Mouse (Mus musculus) liver, embryonic 16.5 days (tissue): ENCODE results near the gene Rasgrp2. TPM values are rescaled to one million over a fixed set of nuclear protein-coding genes. Genes with fewer than 3 reads are reported as not detected.

Source experiments
- ATAC-seq: fragments of 200-750 bp; cut with Nextera tagmentation; 2 replicates; pipeline ENCODE4 v1.8.0; 2017; ENCODE audit warnings: low read depth, mild to moderate bottlenecking, moderate number of reproducible peaks, moderate library complexity
- H3K27ac ChIP-seq: fragments of 300-500 bp; sonication (generic); 2 replicates; pipeline ENCODE4 v1.5.1; 2014; ENCODE audit warnings: mild to moderate bottlenecking, low read length
- H3K27me3 ChIP-seq: fragments of 300-500 bp; sonication (generic); 2 replicates; pipeline ENCODE4 v1.6.1; 2014; ENCODE audit warnings: low read depth, low read length, mixed read lengths; ENCODE audit not compliant: control insufficient read depth, insufficient read depth
- H3K36me3 ChIP-seq: fragments of 300-500 bp; sonication (generic); 2 replicates; pipeline ENCODE4 v1.6.1; 2014; ENCODE audit warnings: mild to moderate bottlenecking; ENCODE audit not compliant: control insufficient read depth, insufficient read depth
- H3K4me1 ChIP-seq: fragments of 300-500 bp; sonication (generic); 2 replicates; pipeline ENCODE4 v1.6.1; 2014; ENCODE audit warnings: low read depth, low read length, mixed read lengths; ENCODE audit not compliant: control insufficient read depth
- H3K4me2 ChIP-seq: fragments of 300-500 bp; sonication (generic); 2 replicates; pipeline ENCODE4 v1.6.1; 2014; ENCODE audit warnings: low read depth, low read length, mixed read lengths
- H3K4me3 ChIP-seq: fragments of 300-500 bp; sonication (generic); 2 replicates; pipeline ENCODE4 v1.5.1; 2014; ENCODE audit warnings: low read depth, mild to moderate bottlenecking, low read length
- H3K9ac ChIP-seq: fragments of 300-500 bp; sonication (generic); 2 replicates; pipeline ENCODE4 v1.6.1; 2014; ENCODE audit warnings: low read depth, low read length
- H3K9me3 ChIP-seq: fragments of 300-500 bp; sonication (generic); replicated peaks from 2 replicates; pipeline ENCODE4 v1.6.1; 2016; ENCODE audit warnings: low read length; ENCODE audit not compliant: control insufficient read depth
- WGBS: fragments of 180-500 bp; shearing (Covaris S2); extraction: QIAGEN DNeasy Blood & Tissue Kit; methylation state at CpG from one replicate; pipeline ENCODE4 v1.1.7; 2014; ENCODE audit not compliant: insufficient replicate concordance; 5-methylcytosine and 5-hydroxymethylcytosine counted together
- polyA plus RNA-seq: library from polyadenylated mRNA; unstranded; fragments of >200 nt; fragmentation: Nextera tagmentation; extraction: Ambion mirVana; gene quantifications from 2 replicates; pipeline ENCODE4 v1.2.1, GENCODE M21; 2015

Rasgrp2 gene
- polyA plus RNA-seq, 1 experiment from 2014 or later, result 81.7 TPM

DNA sequence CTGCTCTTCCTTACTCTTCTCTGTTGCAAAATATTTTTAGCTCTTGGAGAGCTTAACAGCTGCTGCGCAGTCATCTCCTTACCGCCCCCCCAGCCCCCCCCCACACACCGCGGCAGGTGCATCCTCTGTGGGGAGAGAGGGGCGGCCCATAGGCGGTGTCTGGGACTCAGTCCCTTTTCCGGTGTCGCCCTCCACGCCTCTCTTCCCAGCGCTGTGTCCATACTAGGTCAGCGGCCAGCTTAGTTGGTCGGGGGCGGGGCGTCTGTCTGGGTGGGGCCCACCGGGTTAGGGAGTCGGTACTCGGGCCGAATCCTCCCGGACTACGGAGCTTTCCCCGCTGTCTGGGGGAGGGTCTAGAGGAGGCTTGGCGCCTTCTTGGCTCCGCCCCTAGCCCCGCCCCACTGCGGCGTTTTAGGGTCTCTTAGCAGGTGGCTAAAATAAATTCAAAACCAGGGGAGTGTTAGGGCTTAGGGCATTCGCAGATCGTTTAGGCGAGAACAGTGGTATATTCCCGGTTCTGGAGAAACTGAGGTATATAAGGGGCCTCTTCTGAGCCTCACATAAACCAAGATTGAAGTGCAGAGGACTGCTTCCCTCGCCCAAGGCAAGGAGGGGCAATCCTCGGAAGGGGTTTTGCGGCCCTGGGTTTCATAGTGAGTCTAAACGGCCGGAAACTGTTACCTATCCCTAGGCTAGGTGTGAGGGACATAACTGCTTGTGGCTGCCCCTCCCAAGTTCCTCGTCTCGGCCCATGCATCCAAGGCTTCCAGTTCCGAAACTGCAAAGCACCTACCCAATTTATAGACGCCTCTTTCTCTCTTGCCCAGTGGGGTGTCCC, 474 bp upstream of the Rasgrp2 start:
- Histone ChIP-seq H3K4me1 (peaks cover 7% of the 10 kb centered on the region), H3K27me3 (peaks cover 36% of the 10 kb centered on the region), H3K4me3 (peak overlapping the region; percentile 58), H3K27ac (peak overlapping the region; percentile 73), H3K9me3 (no peaks in the 10 kb centered on the region), H3K4me2 (peak overlapping the region; percentile 80), H3K36me3 (no peaks in the 10 kb centered on the region), H3K9ac (peak overlapping the region; percentile 51)
- ATAC-seq, result peak; percentile 37
- WGBS, result under 1% methylated on average over 39 of the region's 39 CpGs

GRCm38 (mm10) chr19:6400096-6401086, 1.3 kb downstream of the Rasgrp2 start:
- Histone ChIP-seq H3K27ac (peak overlapping the region; percentile 74), H3K4me3 (peak overlapping the region; percentile 58), H3K9ac (peak overlapping the region; percentile 51), H3K9me3 (no peaks in the 10 kb centered on the region), H3K27me3 (peaks cover 36% of the 10 kb centered on the region), H3K4me2 (peak overlapping the region; percentile 80), H3K36me3 (no peaks in the 10 kb centered on the region), H3K4me1 (peaks cover 7% of the 10 kb centered on the region)
- 2% methylated on average over 29 of the region's 29 CpGs for WGBS
- ATAC-seq, result no peak

GRCm38 (mm10) chr19:6401131-6401815, 2.1 kb downstream of the Rasgrp2 start:
- peak; percentile 54 for ATAC-seq
- peaks cover 7% of the 10 kb centered on the region for H3K4me1 ChIP-seq
- H3K27ac ChIP-seq, result peak overlapping the region; percentile 74
- no peaks in the 10 kb centered on the region for H3K9me3 ChIP-seq
- peak overlapping the region; percentile 58 for H3K4me3 ChIP-seq
- 0% methylated on average over 32 of the region's 32 CpGs for WGBS
- H3K27me3 ChIP-seq, result peaks cover 36% of the 10 kb centered on the region
- peak overlapping the region; percentile 80 for H3K4me2 ChIP-seq
- H3K9ac ChIP-seq, result peak overlapping the region; percentile 30; the same call in 1 of the 2 replicates
- H3K36me3 ChIP-seq, result no peaks in the 10 kb centered on the region

DNA sequence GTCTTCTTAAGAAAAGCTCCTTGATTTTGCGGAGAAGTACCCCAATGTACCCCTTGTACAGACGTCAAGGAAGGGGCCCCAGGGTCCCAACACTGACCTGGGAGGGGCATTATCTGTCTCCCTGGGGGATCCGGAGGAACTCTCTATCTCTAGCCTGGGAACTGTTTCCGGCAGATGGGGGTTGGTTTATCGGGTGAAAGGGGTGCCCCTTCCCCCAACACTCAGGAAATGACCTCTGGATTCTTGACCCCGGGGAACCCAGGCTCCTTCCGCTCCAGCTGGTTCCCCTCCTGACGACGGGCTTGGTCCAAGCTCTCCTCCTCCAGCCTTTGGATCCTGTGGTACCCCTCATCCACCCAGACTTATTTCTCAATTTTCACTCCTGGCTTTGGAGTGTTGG, 2.8 kb downstream of the Rasgrp2 start:
- peak; percentile 32 for ATAC-seq
- Histone ChIP-seq H3K36me3 (no peaks in the 10 kb centered on the region), H3K4me1 (peaks cover 7% of the 10 kb centered on the region), H3K4me3 (peak overlapping the region; percentile 58), H3K27ac (peak overlapping the region; percentile 70; the same call in 1 of the 2 replicates), H3K27me3 (peaks cover 36% of the 10 kb centered on the region), H3K4me2 (peak overlapping the region; percentile 80), H3K9ac (peak overlapping the region; percentile 30; the same call in 1 of the 2 replicates), H3K9me3 (no peaks in the 10 kb centered on the region)
- WGBS, result under 1% methylated on average over 9 of the region's 9 CpGs

DNA sequence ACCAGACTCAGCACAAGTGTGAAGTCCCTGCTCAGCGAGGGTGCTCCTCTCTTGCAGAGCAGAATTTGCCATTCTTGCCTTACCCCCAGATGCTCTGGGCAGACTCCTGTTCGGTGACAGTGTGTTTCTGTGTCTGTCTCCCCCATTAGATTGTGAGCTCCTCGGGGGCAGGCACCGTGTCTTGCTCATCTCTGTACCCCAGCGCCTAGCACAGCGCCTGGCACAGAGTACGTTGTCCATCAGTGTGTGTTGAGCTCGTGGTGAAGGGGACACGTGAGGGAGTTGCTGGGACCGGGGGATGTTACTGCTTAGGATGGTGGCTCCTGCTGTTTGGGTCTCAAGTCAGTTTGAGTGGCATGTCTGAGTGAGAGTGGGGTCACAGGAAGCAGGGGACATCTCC, 4.7 kb downstream of the Rasgrp2 start:
- Histone ChIP-seq H3K4me1 (peaks cover 7% of the 10 kb centered on the region), H3K27me3 (peaks cover 28% of the 10 kb centered on the region), H3K27ac (no peak overlapping the region), H3K4me3 (no peak overlapping the region), H3K36me3 (no peaks in the 10 kb centered on the region), H3K9ac (no peak overlapping the region), H3K9me3 (no peaks in the 10 kb centered on the region), H3K4me2 (no peak overlapping the region)
- ATAC-seq, result no peak
- 75% methylated on average over 10 of the region's 10 CpGs for WGBS

DNA sequence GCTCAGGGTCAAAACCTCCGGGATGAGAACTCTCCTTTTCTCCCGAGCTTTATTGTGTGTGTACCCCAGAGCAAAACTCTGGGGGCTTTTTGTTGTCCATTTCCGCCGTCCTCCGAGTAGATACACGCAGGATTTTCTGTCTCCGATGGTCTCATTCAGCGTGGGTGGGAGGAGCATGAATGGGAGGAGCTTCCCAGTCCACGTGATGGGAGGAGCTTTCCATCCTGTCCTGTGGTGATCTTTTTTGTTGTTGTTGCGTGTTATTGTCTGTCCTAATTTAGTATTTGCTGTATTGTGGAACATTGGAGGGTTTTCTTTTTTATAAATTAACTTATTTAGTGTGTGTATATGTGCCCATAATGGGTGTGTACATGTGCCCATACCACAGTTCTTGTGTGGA, 6.3 kb downstream of the Rasgrp2 start:
- 72% methylated on average over 10 of the region's 10 CpGs for WGBS
- peaks cover 13% of the 10 kb centered on the region for H3K27me3 ChIP-seq
- no peak overlapping the region for H3K9ac ChIP-seq
- ATAC-seq, result no peak
- peaks cover 3% of the 10 kb centered on the region for H3K4me1 ChIP-seq
- H3K36me3 ChIP-seq, result no peaks in the 10 kb centered on the region
- no peak overlapping the region for H3K4me3 ChIP-seq
- H3K9me3 ChIP-seq, result no peaks in the 10 kb centered on the region
- H3K27ac ChIP-seq, result no peak overlapping the region
- no peak overlapping the region for H3K4me2 ChIP-seq

GRCm38 (mm10) chr19:6407109-6407508, 8.0 kb downstream of the Rasgrp2 start:
- Histone ChIP-seq H3K9me3 (no peaks in the 10 kb centered on the region), H3K36me3 (no peaks in the 10 kb centered on the region), H3K27ac (no peak overlapping the region), H3K27me3 (no peaks in the 10 kb centered on the region), H3K4me2 (no peak overlapping the region), H3K4me3 (no peak overlapping the region), H3K9ac (no peak overlapping the region), H3K4me1 (peaks cover 3% of the 10 kb centered on the region; the same call in 1 of the 2 replicates)
- WGBS, result 70% methylated on average over 8 of the region's 8 CpGs
- ATAC-seq, result no peak

- H3K27me3 ChIP-seq, result no peaks in the 10 kb centered on the region
- H3K4me3 ChIP-seq, result no peak overlapping the region
- no peaks in the 10 kb centered on the region for H3K36me3 ChIP-seq
- no peaks in the 10 kb centered on the region for H3K9me3 ChIP-seq
- no peak overlapping the region for H3K9ac ChIP-seq
- WGBS, result 68% methylated on average over 16 of the region's 16 CpGs
- no peak overlapping the region for H3K27ac ChIP-seq
- no peaks in the 10 kb centered on the region for H3K4me1 ChIP-seq
- no peak for ATAC-seq
- H3K4me2 ChIP-seq, result no peak overlapping the region
Observed at GRCm38 (mm10) chr19:6407816-6408510, 8.8 kb downstream of the Rasgrp2 start.
